Comparison of ENCODE assay signal across 11 mouse cellular contexts in the genomic region with DNA sequence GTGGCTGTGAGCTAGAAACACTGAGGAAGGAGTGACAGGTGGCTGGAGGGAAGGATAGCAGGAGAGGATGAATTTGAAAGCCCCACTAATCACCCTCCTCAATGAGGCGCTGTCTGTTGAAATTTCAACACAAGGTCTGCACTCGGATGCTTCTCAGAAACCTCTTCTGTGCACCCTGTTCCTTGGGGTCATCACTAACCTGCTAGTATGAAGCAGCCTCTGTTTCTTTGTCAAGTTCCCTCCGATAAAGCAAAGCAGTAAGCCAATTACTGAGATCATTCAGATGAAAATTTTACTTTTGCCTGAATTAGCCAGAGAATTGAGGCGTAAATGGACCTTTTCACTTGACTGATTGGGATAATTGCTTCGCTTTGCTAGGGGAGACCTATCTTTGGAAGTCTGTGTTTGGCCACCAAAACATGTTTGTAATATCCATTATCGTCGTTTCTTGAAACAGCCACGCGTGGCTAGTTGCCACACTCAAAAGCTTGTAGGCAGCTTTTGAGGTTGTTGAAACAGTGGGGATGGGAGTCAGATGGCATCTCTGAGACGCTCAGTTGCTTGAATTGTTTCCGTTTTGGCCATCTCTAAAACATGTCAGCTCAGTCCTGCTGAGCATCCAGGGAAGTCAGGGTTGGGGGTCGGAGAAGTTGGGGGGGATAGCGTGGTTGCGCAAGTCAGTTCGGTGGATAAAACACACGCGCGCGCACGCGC.
DNase-seq lines count a peak whose midpoint lies in the region; ATAC-seq and TF ChIP-seq lines count a peak whose summit lies in the region.
"Had no signal": no experiment of that assay in that cellular context is flagged by ENCODE, and none has a peak within 500 bp of the region (broad histone marks: within the 10 kb centered on the region; RNA-seq: fewer than 3 reads in every experiment).

No protein-coding gene starts in this region.

- DNase-seq in heart, adult 11 months = peak; percentile 37
- DNase-seq in hindbrain, embryonic 14.5 days (ENCODE audit: low spot score) = no peak
- no peak for DNase-seq in adrenal gland, postnatal 25 days
- no peak for DNase-seq in liver, postnatal 0 days
- DNase-seq: heart, adult 2 months; liver, embryonic 13.5 days had no signal

- no peak overlapping the region for H3K9ac ChIP-seq in heart, embryonic 12.5 days
- no peak overlapping the region for H3K9ac ChIP-seq in embryonic facial prominence, embryonic 13.5 days
- no peak overlapping the region for H3K9ac ChIP-seq in hindbrain, embryonic 14.5 days
- H3K9ac ChIP-seq in neural tube, embryonic 14.5 days (replicated peaks; ENCODE audit: low read depth, low read length) = no peak overlapping the region
- no peak overlapping the region for H3K9ac ChIP-seq in heart, embryonic 11.5 days (ENCODE audit: low read depth, low read length)
- H3K9ac ChIP-seq in liver, postnatal 0 days (replicated peaks) = no peak overlapping the region
- H3K9ac ChIP-seq: liver, embryonic 13.5 days; stomach, embryonic 15.5 days had no signal

- H3K4me2 ChIP-seq in heart, embryonic 12.5 days = no peak overlapping the region
- peak overlapping the region; percentile 11; the same call in 1 of the 2 replicates for H3K4me2 ChIP-seq in embryonic facial prominence, embryonic 13.5 days
- 0 out of 2 replicates have a peak overlapping the region, but pooled peaks have one; percentile 2 for H3K4me2 ChIP-seq in hindbrain, embryonic 14.5 days (replicated peaks)
- H3K4me2 ChIP-seq in neural tube, embryonic 14.5 days (ENCODE audit: low read depth, low read length) = no peak overlapping the region
- H3K4me2 ChIP-seq in heart, embryonic 11.5 days = no peak overlapping the region
- no peak overlapping the region for H3K4me2 ChIP-seq in liver, postnatal 0 days (ENCODE audit: low read depth, low read length)
- H3K4me2 ChIP-seq: liver, embryonic 13.5 days; stomach, embryonic 15.5 days had no signal

- no peaks in the 10 kb centered on the region for H3K9me3 ChIP-seq in heart, embryonic 12.5 days (replicated peaks)
- H3K9me3 ChIP-seq in embryonic facial prominence, embryonic 13.5 days = no peaks in the 10 kb centered on the region
- no peaks in the 10 kb centered on the region for H3K9me3 ChIP-seq in hindbrain, embryonic 14.5 days (ENCODE audit: control insufficient read depth, low read length)
- no peaks in the 10 kb centered on the region for H3K9me3 ChIP-seq in neural tube, embryonic 14.5 days (ENCODE audit: control insufficient read depth, low read length)
- no peaks in the 10 kb centered on the region for H3K9me3 ChIP-seq in heart, embryonic 11.5 days (replicated peaks; ENCODE audit: control insufficient read depth, low read length)
- no peaks in the 10 kb centered on the region for H3K9me3 ChIP-seq in liver, postnatal 0 days (ENCODE audit: low read length)
- H3K9me3 ChIP-seq: liver, embryonic 13.5 days; stomach, embryonic 15.5 days had no signal

- TF ChIP-seq EP300 in liver, postnatal 0 days (IDR thresholded peaks at IDR 0.05; ENCODE audit: low read depth) = no peak

- H3K27ac ChIP-seq in heart, embryonic 12.5 days (ENCODE audit: poor library complexity, severe bottlenecking) = no peak overlapping the region
- H3K27ac ChIP-seq in embryonic facial prominence, embryonic 13.5 days = no peak overlapping the region
- H3K27ac ChIP-seq in hindbrain, embryonic 14.5 days = peak overlapping the region; percentile 58
- H3K27ac ChIP-seq in neural tube, embryonic 14.5 days (ENCODE audit: low read depth, low read length) = peak overlapping the region; percentile 62
- no peak overlapping the region for H3K27ac ChIP-seq in heart, embryonic 11.5 days (ENCODE audit: low read depth, low read length)
- no peak overlapping the region for H3K27ac ChIP-seq in liver, postnatal 0 days (ENCODE audit: low read depth)
- H3K27ac ChIP-seq: heart, adult 2 months; liver, embryonic 13.5 days; stomach, embryonic 15.5 days had no signal

- 89% methylated on average over 21 of the region's 21 CpGs for WGBS in heart, embryonic 12.5 days
- WGBS in embryonic facial prominence, embryonic 13.5 days = 74% methylated on average over 21 of the region's 21 CpGs
- 60% methylated on average over 21 of the region's 21 CpGs for WGBS in hindbrain, embryonic 14.5 days
- WGBS in neural tube, embryonic 14.5 days = 70% methylated on average over 21 of the region's 21 CpGs
- 91% methylated on average over 21 of the region's 21 CpGs for WGBS in heart, embryonic 11.5 days (ENCODE audit: insufficient replicate concordance)
- 88% methylated on average over 21 of the region's 21 CpGs for WGBS in liver, postnatal 0 days (ENCODE audit: insufficient replicate concordance)

- no peak for ATAC-seq in heart, embryonic 12.5 days (ENCODE audit: insufficient number of reproducible peaks, low FRiP score)
- no peak for ATAC-seq in embryonic facial prominence, embryonic 13.5 days (ENCODE audit: insufficient number of reproducible peaks, insufficient read depth, low FRiP score, low TSS enrichment, low read depth)
- ATAC-seq in hindbrain, embryonic 14.5 days (ENCODE audit: low FRiP score) = no peak
- ATAC-seq in neural tube, embryonic 14.5 days (ENCODE audit: low read depth) = no peak
- no peak for ATAC-seq in heart, embryonic 11.5 days (replicated peaks; ENCODE audit: insufficient number of reproducible peaks, low FRiP score, low TSS enrichment)
- ATAC-seq in liver, postnatal 0 days = no peak

- no peaks in the 10 kb centered on the region for H3K27me3 ChIP-seq in heart, embryonic 12.5 days (replicated peaks)
- H3K27me3 ChIP-seq in embryonic facial prominence, embryonic 13.5 days = no peaks in the 10 kb centered on the region
- H3K27me3 ChIP-seq in hindbrain, embryonic 14.5 days (ENCODE audit: control insufficient read depth, insufficient read depth, low read length) = no peaks in the 10 kb centered on the region
- no peaks in the 10 kb centered on the region for H3K27me3 ChIP-seq in neural tube, embryonic 14.5 days (ENCODE audit: control insufficient read depth, insufficient read depth, low read length)
- H3K27me3 ChIP-seq in heart, embryonic 11.5 days (ENCODE audit: control insufficient read depth, insufficient read depth, low read length) = no peaks in the 10 kb centered on the region
- H3K27me3 ChIP-seq in liver, postnatal 0 days (ENCODE audit: insufficient read depth, low read length) = no peaks in the 10 kb centered on the region
- H3K27me3 ChIP-seq: liver, embryonic 13.5 days; stomach, embryonic 15.5 days had no signal

- TF ChIP-seq CTCF in liver, postnatal 0 days (IDR thresholded peaks at IDR 0.05; ENCODE audit: low read depth) = no peak

- no peaks in the 10 kb centered on the region for H3K36me3 ChIP-seq in heart, embryonic 12.5 days
- H3K36me3 ChIP-seq in embryonic facial prominence, embryonic 13.5 days = no peaks in the 10 kb centered on the region
- no peaks in the 10 kb centered on the region for H3K36me3 ChIP-seq in hindbrain, embryonic 14.5 days (replicated peaks; ENCODE audit: control insufficient read depth, insufficient read depth)
- no peaks in the 10 kb centered on the region for H3K36me3 ChIP-seq in neural tube, embryonic 14.5 days (ENCODE audit: control insufficient read depth, insufficient read depth, low read length)
- H3K36me3 ChIP-seq in heart, embryonic 11.5 days (ENCODE audit: control insufficient read depth, insufficient read depth, low read length) = no peaks in the 10 kb centered on the region
- no peaks in the 10 kb centered on the region for H3K36me3 ChIP-seq in liver, postnatal 0 days (replicated peaks; ENCODE audit: insufficient read depth, low read length)
- H3K36me3 ChIP-seq: liver, embryonic 13.5 days; stomach, embryonic 15.5 days had no signal

- H3K4me1 ChIP-seq in heart, embryonic 12.5 days (replicated peaks) = no peaks in the 10 kb centered on the region
- no peaks in the 10 kb centered on the region for H3K4me1 ChIP-seq in embryonic facial prominence, embryonic 13.5 days
- H3K4me1 ChIP-seq in hindbrain, embryonic 14.5 days (replicated peaks; ENCODE audit: control insufficient read depth, insufficient read depth, low read length) = peaks cover 11% of the 10 kb centered on the region
- no peaks in the 10 kb centered on the region; the same call in 1 of the 2 replicates for H3K4me1 ChIP-seq in neural tube, embryonic 14.5 days (ENCODE audit: control insufficient read depth, insufficient read depth, low read length)
- H3K4me1 ChIP-seq in heart, embryonic 11.5 days (ENCODE audit: control insufficient read depth, insufficient read depth, low read length) = no peaks in the 10 kb centered on the region
- H3K4me1 ChIP-seq in liver, postnatal 0 days (ENCODE audit: insufficient read depth) = no peaks in the 10 kb centered on the region
- H3K4me1 ChIP-seq: liver, embryonic 13.5 days; stomach, embryonic 15.5 days had no signal

- H3K4me3 ChIP-seq in heart, embryonic 12.5 days = no peak overlapping the region
- H3K4me3 ChIP-seq in embryonic facial prominence, embryonic 13.5 days = no peak overlapping the region
- H3K4me3 ChIP-seq in hindbrain, embryonic 14.5 days (replicated peaks; ENCODE audit: low read length) = no peak overlapping the region
- H3K4me3 ChIP-seq in neural tube, embryonic 14.5 days (ENCODE audit: low read depth, low read length) = no peak overlapping the region
- no peak overlapping the region for H3K4me3 ChIP-seq in heart, embryonic 11.5 days (ENCODE audit: low read depth, low read length)
- no peak overlapping the region for H3K4me3 ChIP-seq in liver, postnatal 0 days (ENCODE audit: low read depth, low read length)
- H3K4me3 ChIP-seq: heart, adult 2 months; liver, embryonic 13.5 days; stomach, embryonic 15.5 days had no signal

Comparison
In these comparisons a context has a peak if more than half of its experiments do, and no peak if none do; other contexts are left out.
1. H3K27ac ChIP-seq: peak in hindbrain, embryonic 14.5 days (single experiment) and neural tube, embryonic 14.5 days (single experiment); none in heart, embryonic 12.5 days (single experiment), embryonic facial prominence, embryonic 13.5 days (single experiment), heart, embryonic 11.5 days (single experiment) and liver, postnatal 0 days (single experiment).
2. H3K4me2 ChIP-seq: peak in embryonic facial prominence, embryonic 13.5 days (single experiment) and hindbrain, embryonic 14.5 days (single experiment); none in heart, embryonic 12.5 days (single experiment), neural tube, embryonic 14.5 days (single experiment), heart, embryonic 11.5 days (single experiment) and liver, postnatal 0 days (single experiment).